Mouse (Mus musculus): ENCODE results near the gene Gpat3. TPM values are rescaled to one million over a fixed set of nuclear protein-coding genes. Genes with fewer than 3 reads are reported as not detected.

Gpat3 gene
- polyA plus RNA-seq, 1 experiment from 2014 or later, result 12.0 TPM

- Histone ChIP-seq H3K9ac (no peak overlapping the region), H3K36me3 (no peaks in the 10 kb centered on the region), H3K4me1 (replicated peaks) (no peaks in the 10 kb centered on the region), H3K4me3 (replicated peaks) (no peak overlapping the region), H3K9me3 (no peaks in the 10 kb centered on the region), H3K27ac (no peak overlapping the region), H3K4me2 (replicated peaks) (no peak overlapping the region), H3K27me3 (replicated peaks) (no peaks in the 10 kb centered on the region)
- ATAC-seq, result no peak
- WGBS, result 55% methylated on average over 11 of the region's 11 CpGs
These were observed 98.2 kb downstream of the Gpat3 start for GRCm38 (mm10) chr5:100943716-100944115.

- H3K4me2 ChIP-seq (replicated peaks), result no peak overlapping the region
- ATAC-seq, result no peak
- WGBS, result 57% methylated on average over 10 of the region's 10 CpGs
- no peak overlapping the region for H3K27ac ChIP-seq
- no peak overlapping the region for H3K9ac ChIP-seq
- no peaks in the 10 kb centered on the region for H3K27me3 ChIP-seq (replicated peaks)
- H3K4me1 ChIP-seq (replicated peaks), result no peaks in the 10 kb centered on the region
- H3K4me3 ChIP-seq (replicated peaks), result no peak overlapping the region
- H3K36me3 ChIP-seq, result no peaks in the 10 kb centered on the region
- no peaks in the 10 kb centered on the region for H3K9me3 ChIP-seq
These were observed 99.8 kb downstream of the Gpat3 start for GRCm38 (mm10) chr5:100945336-100945735.

Other genes starting within 250 kb of the Gpat3 start
- 67.6 and 70.5 TPM in 2 replicates for gene Coq2, start 170.6 kb upstream of the Gpat3 start, polyA plus RNA-seq (2015; fragmentation: Nextera tagmentation; extraction: Ambion mirVana)
- gene Hpse, start 126.0 kb upstream of the Gpat3 start, polyA plus RNA-seq (2015; fragmentation: Nextera tagmentation; extraction: Ambion mirVana), result 3.6 and 3.9 TPM in 2 replicates
- 13.6 and 16.2 TPM in 2 replicates for gene Helq, start 47.1 kb upstream of the Gpat3 start, polyA plus RNA-seq (2015; fragmentation: Nextera tagmentation; extraction: Ambion mirVana)
- 169 and 172 TPM in 2 replicates for gene Mrps18c, start 47.1 kb upstream of the Gpat3 start, polyA plus RNA-seq (2015; fragmentation: Nextera tagmentation; extraction: Ambion mirVana)
- 26.7 and 30.0 TPM in 2 replicates for gene Abraxas1, start 24.7 kb upstream of the Gpat3 start, polyA plus RNA-seq (2015; fragmentation: Nextera tagmentation; extraction: Ambion mirVana)

All from intestine, embryonic 15.5 days (tissue).